ENCODE assay signal across 8 mouse cellular contexts in the genomic region with DNA sequence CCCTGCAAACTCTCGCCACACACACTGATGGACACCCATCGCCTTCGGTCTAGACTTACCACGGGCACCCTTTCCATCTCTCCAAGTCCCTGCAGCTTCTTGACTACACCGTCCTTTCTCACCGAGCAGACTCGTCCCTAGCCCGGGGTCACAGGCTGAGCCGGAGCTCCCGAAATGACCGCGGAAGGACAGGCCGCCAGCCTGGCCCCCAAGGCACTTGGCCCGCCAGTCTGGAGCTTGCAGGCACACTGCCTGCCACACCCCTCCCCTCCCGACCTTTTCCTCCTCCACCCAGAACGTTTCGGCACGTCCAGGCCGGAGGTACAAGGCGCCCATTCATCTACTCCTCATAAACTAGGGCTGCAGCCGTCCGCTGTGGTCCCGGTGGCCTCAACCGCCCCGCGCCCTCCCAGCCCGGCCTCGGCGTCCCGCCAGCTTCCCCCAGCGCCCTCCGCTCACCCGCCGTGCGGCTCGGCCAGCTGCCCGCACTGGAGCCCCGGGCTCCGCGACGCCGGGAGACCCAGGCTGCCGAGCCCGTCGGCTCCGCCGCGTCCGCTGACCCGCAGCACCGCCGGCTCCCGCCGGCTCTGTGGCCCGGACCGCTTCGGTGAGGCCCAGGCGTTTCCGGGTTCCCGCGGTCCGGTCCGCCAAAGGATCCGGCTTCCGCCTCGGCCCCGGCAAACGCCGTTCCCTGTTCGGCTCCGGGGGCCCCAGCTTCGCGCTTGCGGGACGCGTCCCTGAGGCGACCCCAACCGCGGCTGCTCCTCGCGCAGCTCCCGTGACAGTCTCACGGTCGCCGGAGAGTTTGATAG. TPM values are rescaled to one million over a fixed set of nuclear protein-coding genes. Genes with fewer than 3 reads are reported as not detected.
DNase-seq lines count a peak whose midpoint lies in the region; ATAC-seq and TF ChIP-seq lines count a peak whose summit lies in the region.

No protein-coding gene starts in this region.

- 0 out of 2 replicates have a peak, but pooled peaks have one; percentile 21 for TF ChIP-seq EP300 in heart, postnatal 0 days (IDR thresholded peaks at IDR 0.05; ENCODE audit: low read depth)
- no peak for TF ChIP-seq EP300 in stomach, postnatal 0 days (optimal IDR thresholded peaks at IDR 0.05)

- ATAC-seq in forebrain, embryonic 12.5 days (ENCODE audit: low FRiP score): peak; percentile 84
- ATAC-seq in heart, postnatal 0 days (ENCODE audit: insufficient read depth, low read depth): peak; percentile 90
- ATAC-seq in liver, embryonic 16.5 days (ENCODE audit: low read depth): peak; percentile 94
- peak; percentile 87 for ATAC-seq in neural tube, embryonic 12.5 days (ENCODE audit: low FRiP score, low read depth)
- peak; percentile 95 for ATAC-seq in stomach, postnatal 0 days (ENCODE audit: low FRiP score, low TSS enrichment)

- H3K27me3 ChIP-seq in forebrain, embryonic 12.5 days: peaks cover 20% of the 10 kb centered on the region; the same call in 1 of the 2 replicates
- no peaks in the 10 kb centered on the region for H3K27me3 ChIP-seq in heart, postnatal 0 days (ENCODE audit: control insufficient read depth, insufficient read depth, low read length)
- H3K27me3 ChIP-seq in liver, embryonic 16.5 days (ENCODE audit: control insufficient read depth, insufficient read depth, low read depth, low read length): no peaks in the 10 kb centered on the region
- peaks cover 4% of the 10 kb centered on the region for H3K27me3 ChIP-seq in neural tube, embryonic 12.5 days (replicated peaks)
- H3K27me3 ChIP-seq in stomach, postnatal 0 days (ENCODE audit: control insufficient read depth, insufficient read depth, low read length): no peaks in the 10 kb centered on the region

- H3K36me3 ChIP-seq in forebrain, embryonic 12.5 days (replicated peaks): 0 out of 2 replicates have a peak, but pooled peaks cover 2% of the 10 kb centered on the region
- H3K36me3 ChIP-seq in heart, postnatal 0 days (replicated peaks; ENCODE audit: control insufficient read depth, insufficient read depth, low read length): no peaks in the 10 kb centered on the region; the same call in 1 of the 2 replicates
- no peaks in the 10 kb centered on the region for H3K36me3 ChIP-seq in liver, embryonic 16.5 days (ENCODE audit: control insufficient read depth, insufficient read depth)
- no peaks in the 10 kb centered on the region for H3K36me3 ChIP-seq in neural tube, embryonic 12.5 days
- H3K36me3 ChIP-seq in stomach, postnatal 0 days (ENCODE audit: control insufficient read depth, insufficient read depth, low read length): no peaks in the 10 kb centered on the region

- 0 out of 2 replicates have a peak overlapping the region, but pooled peaks have one; percentile 42 for H3K27ac ChIP-seq in forebrain, embryonic 12.5 days
- peak overlapping the region; percentile 88 for H3K27ac ChIP-seq in heart, postnatal 0 days (ENCODE audit: low read depth)
- H3K27ac ChIP-seq in liver, embryonic 16.5 days (ENCODE audit: low read length): peak overlapping the region; percentile 93
- H3K27ac ChIP-seq in neural tube, embryonic 12.5 days: peak overlapping the region; percentile 46; the same call in 1 of the 2 replicates
- H3K27ac ChIP-seq in stomach, postnatal 0 days (replicated peaks): peak overlapping the region; percentile 96

- peak overlapping the region; percentile 83 for H3K9ac ChIP-seq in forebrain, embryonic 12.5 days
- peak overlapping the region; percentile 98 for H3K9ac ChIP-seq in heart, postnatal 0 days (replicated peaks; ENCODE audit: low read depth, low read length)
- peak overlapping the region; percentile 100 for H3K9ac ChIP-seq in liver, embryonic 16.5 days (ENCODE audit: low read depth, low read length)
- peak overlapping the region; percentile 86 for H3K9ac ChIP-seq in neural tube, embryonic 12.5 days
- peak overlapping the region; percentile 98 for H3K9ac ChIP-seq in stomach, postnatal 0 days (ENCODE audit: low read length)

- no peaks in the 10 kb centered on the region for H3K9me3 ChIP-seq in forebrain, embryonic 12.5 days
- H3K9me3 ChIP-seq in heart, postnatal 0 days (replicated peaks; ENCODE audit: control insufficient read depth, low read length): no peaks in the 10 kb centered on the region
- H3K9me3 ChIP-seq in liver, embryonic 16.5 days (replicated peaks; ENCODE audit: control insufficient read depth, low read length): no peaks in the 10 kb centered on the region
- H3K9me3 ChIP-seq in neural tube, embryonic 12.5 days: no peaks in the 10 kb centered on the region
- H3K9me3 ChIP-seq in stomach, postnatal 0 days (ENCODE audit: control insufficient read depth, low read length): no peaks in the 10 kb centered on the region

- TF ChIP-seq CTCF in heart, postnatal 0 days (IDR thresholded peaks at IDR 0.05; ENCODE audit: low read depth): no peak
- no peak for TF ChIP-seq CTCF in stomach, postnatal 0 days (IDR thresholded peaks at IDR 0.05; ENCODE audit: low read depth)

- WGBS in forebrain, embryonic 12.5 days: under 1% methylated on average over 85 of the region's 85 CpGs
- under 1% methylated on average over 75 of the region's 85 CpGs for WGBS in heart, postnatal 0 days
- under 1% methylated on average over 85 of the region's 85 CpGs for WGBS in liver, embryonic 16.5 days (ENCODE audit: insufficient replicate concordance)
- under 1% methylated on average over 85 of the region's 85 CpGs for WGBS in neural tube, embryonic 12.5 days
- WGBS in stomach, postnatal 0 days: under 1% methylated on average over 69 of the region's 85 CpGs

- H3K4me1 ChIP-seq in forebrain, embryonic 12.5 days: peaks cover 18% of the 10 kb centered on the region
- H3K4me1 ChIP-seq in heart, postnatal 0 days (ENCODE audit: control insufficient read depth, insufficient read depth): peaks cover 12% of the 10 kb centered on the region
- H3K4me1 ChIP-seq in liver, embryonic 16.5 days (ENCODE audit: control insufficient read depth, low read depth, low read length): peaks cover 21% of the 10 kb centered on the region
- H3K4me1 ChIP-seq in neural tube, embryonic 12.5 days: peaks cover 9% of the 10 kb centered on the region
- H3K4me1 ChIP-seq in stomach, postnatal 0 days (replicated peaks; ENCODE audit: control insufficient read depth, insufficient read depth): peaks cover 3% of the 10 kb centered on the region; the same call in 1 of the 2 replicates

- peak overlapping the region; percentile 77 for H3K4me2 ChIP-seq in forebrain, embryonic 12.5 days
- H3K4me2 ChIP-seq in heart, postnatal 0 days (ENCODE audit: low read depth, low read length): peak overlapping the region; percentile 80
- peak overlapping the region; percentile 91 for H3K4me2 ChIP-seq in liver, embryonic 16.5 days (ENCODE audit: low read depth, low read length)
- H3K4me2 ChIP-seq in neural tube, embryonic 12.5 days (replicated peaks): peak overlapping the region; percentile 78
- H3K4me2 ChIP-seq in stomach, postnatal 0 days (replicated peaks; ENCODE audit: low read depth): peak overlapping the region; percentile 84

- H3K4me3 ChIP-seq in forebrain, embryonic 12.5 days (replicated peaks): peak overlapping the region; percentile 94
- H3K4me3 ChIP-seq in heart, postnatal 0 days (ENCODE audit: low read depth, low read length): peak overlapping the region; percentile 100
- peak overlapping the region; percentile 100 for H3K4me3 ChIP-seq in liver, embryonic 16.5 days (ENCODE audit: low read depth, low read length)
- peak overlapping the region; percentile 83 for H3K4me3 ChIP-seq in neural tube, embryonic 12.5 days
- peak overlapping the region; percentile 96 for H3K4me3 ChIP-seq in stomach, postnatal 0 days (ENCODE audit: low read depth, low read length)

- DNase-seq in CD8-positive naive resting alpha-beta T cell, adult 2 months (ENCODE audit: low read depth in 2 of 2, low spot score in 2 of 2): peak; percentile 50 to 53
- DNase-seq in c-Kit-positive CD71-positive TER-119-positive erythroid progenitor cells, embryonic 14.5 days (ENCODE audit: low spot score): peak; percentile 62
- DNase-seq in heart, postnatal 0 days (ENCODE audit: low spot score): peak; percentile 49
- DNase-seq in kidney, postnatal 4 days: peak; percentile 87 to 91
- DNase-seq in stomach, postnatal 0 days (ENCODE audit: low spot score): peak; percentile 82

RNA-seq across cellular contexts. Expression of a gene that starts 0.8 kb away (rescaled TPM):
- 8.0 and 10.2 TPM in 2 replicates for polyA plus RNA-seq in forebrain, embryonic 12.5 days (2016; fragmentation: Nextera tagmentation; extraction: Ambion mirVana)
- total RNA-seq in heart, postnatal 0 days (2014; rRNA removed; ENCODE audit: low replicate concordance): 18.3 and 28.9 TPM in 2 replicates
- 6.9 and 7.0 TPM in 2 replicates for polyA plus RNA-seq in heart, postnatal 0 days (2015; fragmentation: Nextera tagmentation; extraction: Ambion mirVana)
- polyA plus RNA-seq in liver, embryonic 16.5 days (2015; fragmentation: Nextera tagmentation; extraction: Ambion mirVana): 7.0 and 7.2 TPM in 2 replicates
- polyA plus RNA-seq in neural tube, embryonic 12.5 days (2016; fragmentation: Nextera tagmentation; extraction: Ambion mirVana): 9.1 TPM in 2 replicates
- 25.2 and 25.3 TPM in 2 replicates for polyA plus RNA-seq in stomach, postnatal 0 days (2015; fragmentation: Nextera tagmentation; extraction: Ambion mirVana)

RNA-seq across cellular contexts. Expression of a gene that starts 30.8 kb away (rescaled TPM):
- polyA plus RNA-seq in forebrain, embryonic 12.5 days (2016; fragmentation: Nextera tagmentation; extraction: Ambion mirVana): 0.81 TPM in 1 of 2 replicates, not detected in the other
- not detected in 2 replicates for total RNA-seq in heart, postnatal 0 days (2014; rRNA removed; ENCODE audit: low replicate concordance)
- not detected in 2 replicates for polyA plus RNA-seq in heart, postnatal 0 days (2015; fragmentation: Nextera tagmentation; extraction: Ambion mirVana)
- not detected in 2 replicates for polyA plus RNA-seq in liver, embryonic 16.5 days (2015; fragmentation: Nextera tagmentation; extraction: Ambion mirVana)
- not detected in 2 replicates for polyA plus RNA-seq in neural tube, embryonic 12.5 days (2016; fragmentation: Nextera tagmentation; extraction: Ambion mirVana)
- not detected in 2 replicates for polyA plus RNA-seq in stomach, postnatal 0 days (2015; fragmentation: Nextera tagmentation; extraction: Ambion mirVana)

RNA-seq across cellular contexts. Expression of a gene that starts 49.4 kb away (rescaled TPM):
- 77.6 and 79.3 TPM in 2 replicates for polyA plus RNA-seq in forebrain, embryonic 12.5 days (2016; fragmentation: Nextera tagmentation; extraction: Ambion mirVana)
- total RNA-seq in heart, postnatal 0 days (2014; rRNA removed; ENCODE audit: low replicate concordance): 36.0 and 44.3 TPM in 2 replicates
- 35.7 and 39.9 TPM in 2 replicates for polyA plus RNA-seq in heart, postnatal 0 days (2015; fragmentation: Nextera tagmentation; extraction: Ambion mirVana)
- 32.0 and 32.8 TPM in 2 replicates for polyA plus RNA-seq in liver, embryonic 16.5 days (2015; fragmentation: Nextera tagmentation; extraction: Ambion mirVana)
- 68.6 and 72.2 TPM in 2 replicates for polyA plus RNA-seq in neural tube, embryonic 12.5 days (2016; fragmentation: Nextera tagmentation; extraction: Ambion mirVana)
- 50.4 and 51.1 TPM in 2 replicates for polyA plus RNA-seq in stomach, postnatal 0 days (2015; fragmentation: Nextera tagmentation; extraction: Ambion mirVana)

Comparison
In these comparisons a context has a peak if more than half of its experiments do, and no peak if none do; other contexts are left out.
1. Peak in every context shown above with its lines: DNase-seq, ATAC-seq, H3K4me3 ChIP-seq and H3K27ac ChIP-seq.
2. H3K27ac ChIP-seq: peak in every context shown above with its lines; median percentile 96 in stomach, postnatal 0 days; 93 in liver, embryonic 16.5 days; 88 in heart, postnatal 0 days; 46 in neural tube, embryonic 12.5 days; 42 in forebrain, embryonic 12.5 days.